Mouse (Mus musculus): Measurements from ENCODE around the gene Slc37a3. TPM values are rescaled to one million over a fixed set of nuclear protein-coding genes. Genes with fewer than 3 reads are reported as not detected.
"Not testable (repeated sequence)": the region's sequence is repeated elsewhere in the genome, so short reads cannot be mapped to it uniquely, and the experiment has no call there.

Slc37a3 gene
- polyA plus RNA-seq, 2 experiments = 3.7 to 6.3 TPM

DNA sequence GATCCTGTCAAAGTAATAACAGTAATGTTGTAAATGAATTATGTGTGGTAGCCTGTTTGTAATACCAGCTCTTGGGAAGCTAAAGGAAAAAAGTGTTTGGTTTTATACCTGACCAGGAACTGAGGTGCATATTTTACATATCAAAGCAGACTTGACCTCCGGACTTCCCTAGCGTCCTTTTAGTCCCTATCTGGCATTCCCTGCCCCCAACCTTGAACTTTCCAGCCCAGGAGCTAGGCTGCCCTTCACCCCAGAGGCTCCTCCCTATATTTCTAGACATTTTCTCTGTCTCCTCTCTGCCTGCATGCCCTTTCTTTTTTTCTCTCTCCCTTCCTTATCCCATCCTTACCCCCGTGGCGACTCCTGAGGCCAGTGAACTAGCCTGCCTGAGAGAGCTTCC lies 43.4 kb upstream of the Slc37a3 start:
- peak overlapping the region; percentile 90 to 94; a peak in 3 of 4 replicates for H3K4me3 ChIP-seq (ENCODE audit: insufficient read depth in 1 of 2, low read depth in 2 of 2, low read length in 2 of 2)
- DNase-seq (ENCODE audit: low read depth in 3 of 3, low spot score in 3 of 3) = no peak
- peaks cover 8% of the 10 kb centered on the region for H3K27me3 ChIP-seq (ENCODE audit: control insufficient read depth, insufficient read depth, low read length)
- H3K4me1 ChIP-seq (replicated peaks; ENCODE audit: control insufficient read depth in 2 of 2, insufficient read depth in 2 of 2, low read length in 1 of 2) = peaks cover 48 to 59% of the 10 kb centered on the region in 2 experiments
- TF ChIP-seq CTCF (IDR thresholded peaks at IDR 0.05; ENCODE audit: low read depth) (no peak), EP300 (IDR thresholded peaks at IDR 0.05; ENCODE audit: low read depth) (no peak)
- no peak for ATAC-seq (ENCODE audit: insufficient read depth)
- WGBS (ENCODE audit: insufficient replicate concordance) = 46% methylated on average over 4 of the region's 4 CpGs
- no peak overlapping the region; the same call in 1 of the 2 replicates for H3K9ac ChIP-seq (replicated peaks)
- peak overlapping the region; percentile 37; the same call in 1 of the 2 replicates for H3K27ac ChIP-seq
- H3K36me3 ChIP-seq (replicated peaks; ENCODE audit: control insufficient read depth, insufficient read depth, low read depth) = no peaks in the 10 kb centered on the region; the same call in 1 of the 2 replicates
- H3K9me3 ChIP-seq (ENCODE audit: control insufficient read depth, low read length) = no peaks in the 10 kb centered on the region
- peak overlapping the region; percentile 76 for H3K4me2 ChIP-seq (ENCODE audit: low read depth)

DNA sequence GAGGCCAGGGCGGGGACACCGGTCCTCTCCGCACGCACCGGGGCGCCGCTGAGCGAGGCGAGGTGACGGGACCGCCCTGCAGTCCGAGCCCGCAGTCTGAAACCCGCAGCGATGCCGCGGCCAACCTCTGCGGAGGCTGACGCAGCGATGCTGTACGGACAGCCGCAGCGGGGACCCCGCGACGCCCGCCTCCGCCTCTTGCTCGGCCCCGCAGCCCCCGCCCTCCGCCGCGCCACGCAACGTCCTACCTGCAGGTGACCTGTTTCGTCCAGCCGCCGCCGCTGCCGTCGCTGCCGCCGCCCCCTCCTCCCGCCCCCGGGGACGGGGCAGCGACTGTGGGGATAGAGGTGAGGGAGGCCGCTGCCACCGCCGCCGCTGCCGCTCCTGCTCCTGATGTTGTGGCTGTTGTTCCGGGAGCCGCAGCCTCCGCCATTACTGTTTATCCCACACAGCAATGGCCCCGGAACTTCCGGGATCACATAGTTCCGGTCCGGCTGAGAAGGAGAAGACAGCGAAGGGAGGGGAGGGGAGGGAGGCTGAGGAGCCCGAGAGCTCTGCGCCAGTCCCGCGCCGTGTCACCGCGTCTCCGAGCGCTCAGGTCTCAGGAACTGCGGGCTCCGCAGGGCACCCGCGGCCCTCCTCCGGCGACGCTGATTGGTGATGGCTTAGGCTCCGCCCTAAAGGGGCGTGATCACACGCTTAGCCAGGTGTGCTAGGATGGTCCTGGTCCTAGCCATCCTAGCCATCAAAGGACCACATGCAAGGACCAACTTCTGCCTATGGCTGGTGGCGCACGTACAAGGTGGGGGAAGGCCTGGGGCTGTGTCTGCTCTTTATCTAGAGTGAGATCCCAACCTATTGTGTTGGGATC lies 42.6 kb upstream of the Slc37a3 start, which contains the start of gene Mkrn1:
Gene Mkrn1, minus strand, starts transcription at position 612 of the 871 bp plus-strand sequence.
- peak; percentile 82 for ATAC-seq (ENCODE audit: insufficient read depth)
- TF ChIP-seq EP300 (IDR thresholded peaks at IDR 0.05; ENCODE audit: low read depth) = no peak
- TF ChIP-seq CTCF (IDR thresholded peaks at IDR 0.05; ENCODE audit: low read depth) = peak; percentile 36; the same call in 1 of the 2 replicates
- peak within 1 kb of the TSS; percentile 82 for H3K9ac ChIP-seq (replicated peaks)
- under 1% methylated on average over 69 of the region's 82 CpGs for WGBS (ENCODE audit: insufficient replicate concordance)
- H3K4me2 ChIP-seq (ENCODE audit: low read depth) = peak within 1 kb of the TSS; percentile 76
- H3K27me3 ChIP-seq (ENCODE audit: control insufficient read depth, insufficient read depth, low read length) = peaks cover 8% of the 10 kb centered on the region
- H3K9me3 ChIP-seq (ENCODE audit: control insufficient read depth, low read length) = no peaks in the 10 kb centered on the region
- peak within 1 kb of the TSS; percentile 78 for H3K27ac ChIP-seq
- peak within 1 kb of the TSS; percentile 90 to 94 for H3K4me3 ChIP-seq (ENCODE audit: insufficient read depth in 1 of 2, low read depth in 2 of 2, low read length in 2 of 2)
- H3K4me1 ChIP-seq (replicated peaks; ENCODE audit: control insufficient read depth in 2 of 2, insufficient read depth in 2 of 2, low read length in 1 of 2) = peaks cover 40 to 51% of the 10 kb centered on the region in 2 experiments
- DNase-seq (ENCODE audit: low read depth in 3 of 3, low spot score in 3 of 3) = peak; percentile 78 to 83 (median 80)
- H3K36me3 ChIP-seq (replicated peaks; ENCODE audit: control insufficient read depth, insufficient read depth, low read depth) = no peaks in the 10 kb centered on the region; the same call in 1 of the 2 replicates

DNA sequence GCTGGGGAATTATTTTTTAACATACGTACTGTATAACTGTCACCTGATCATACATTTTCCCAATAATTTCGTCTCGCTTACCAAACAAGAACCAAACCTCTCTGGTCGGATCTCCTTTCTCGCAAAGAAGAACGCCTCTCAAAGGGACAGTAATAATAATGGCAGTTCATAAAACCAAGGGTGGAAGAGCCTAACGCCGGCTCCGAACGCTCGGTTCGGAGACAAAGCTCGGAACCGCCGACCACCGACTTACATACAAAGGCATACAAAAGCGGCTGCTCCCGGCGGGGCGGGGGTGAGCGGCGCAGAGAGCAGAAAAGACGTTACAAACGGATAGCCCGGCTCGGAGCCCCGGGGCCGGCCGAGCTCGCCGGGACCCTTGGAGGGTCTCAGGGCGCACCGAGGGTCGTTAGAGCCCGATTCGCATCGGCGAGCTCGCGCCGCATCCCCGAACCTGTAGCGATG lies 41.9 kb upstream of the Slc37a3 start:
- peak; percentile 1; the same call in 1 of the 2 replicates for ATAC-seq (ENCODE audit: insufficient read depth)
- Histone ChIP-seq H3K4me3 (ENCODE audit: insufficient read depth in 1 of 2, low read depth in 2 of 2, low read length in 2 of 2) (peak overlapping the region; percentile 90 to 94), H3K27ac (peak overlapping the region; percentile 78), H3K9me3 (ENCODE audit: control insufficient read depth, low read length) (no peaks in the 10 kb centered on the region), H3K36me3 (replicated peaks; ENCODE audit: control insufficient read depth, insufficient read depth, low read depth) (no peaks in the 10 kb centered on the region; the same call in 1 of the 2 replicates), H3K4me1 (replicated peaks; ENCODE audit: control insufficient read depth in 2 of 2, insufficient read depth in 2 of 2, low read length in 1 of 2) (peaks cover 37 to 45% of the 10 kb centered on the region in 2 experiments), H3K9ac (replicated peaks) (peak overlapping the region; percentile 82), H3K4me2 (ENCODE audit: low read depth) (peak overlapping the region; percentile 76), H3K27me3 (ENCODE audit: control insufficient read depth, insufficient read depth, low read length) (peaks cover 8% of the 10 kb centered on the region)
- TF ChIP-seq EP300 (IDR thresholded peaks at IDR 0.05; ENCODE audit: low read depth) (no peak), CTCF (IDR thresholded peaks at IDR 0.05; ENCODE audit: low read depth) (no peak)
- no peak for DNase-seq (ENCODE audit: low read depth in 3 of 3, low spot score in 3 of 3)
- whole genome bisulfite sequencing (ENCODE audit: insufficient replicate concordance) = under 1% methylated on average over 43 of the region's 43 CpGs

DNA sequence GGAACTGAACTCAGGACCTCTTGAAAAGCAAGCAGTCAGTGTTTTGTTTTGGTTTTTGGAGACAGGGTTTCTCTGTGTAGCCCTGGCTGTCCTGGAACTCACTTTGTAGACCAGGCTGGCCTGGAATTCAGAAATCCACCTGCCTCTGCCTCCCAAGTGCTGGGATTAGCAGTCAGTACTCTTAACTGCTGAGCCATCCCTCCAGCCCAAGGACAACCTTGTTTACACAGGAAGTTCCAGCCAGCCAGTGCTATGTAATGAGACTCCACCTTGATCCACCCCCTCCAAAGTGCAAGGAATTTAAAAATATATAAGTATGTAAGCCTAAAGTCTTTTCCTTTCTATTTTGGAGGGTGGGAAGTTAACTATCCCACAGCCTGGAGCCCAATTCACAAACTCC lies 39.2 kb upstream of the Slc37a3 start:
- H3K9me3 ChIP-seq (ENCODE audit: control insufficient read depth, low read length); H3K27me3 ChIP-seq (ENCODE audit: control insufficient read depth, insufficient read depth, low read length); H3K36me3 ChIP-seq (replicated peaks; ENCODE audit: control insufficient read depth, insufficient read depth, low read depth); ATAC-seq (ENCODE audit: insufficient read depth); DNase-seq (ENCODE audit: low read depth in 3 of 3, low spot score in 3 of 3): not testable (repeated sequence)
- Histone ChIP-seq H3K9ac (replicated peaks) (peak overlapping the region; percentile 34; the same call in 1 of the 2 replicates), H3K27ac (peak overlapping the region; percentile 43), H3K4me2 (ENCODE audit: low read depth) (peak overlapping the region; percentile 57), H3K4me1 (replicated peaks; ENCODE audit: control insufficient read depth in 2 of 2, insufficient read depth in 2 of 2, low read length in 1 of 2) (peaks cover 13 to 23% of the 10 kb centered on the region in 2 experiments), H3K4me3 (ENCODE audit: insufficient read depth in 1 of 2, low read depth in 2 of 2, low read length in 2 of 2) (peak overlapping the region; percentile 33 to 90; a peak in 2 of 4 replicates)
- TF ChIP-seq CTCF (IDR thresholded peaks at IDR 0.05; ENCODE audit: low read depth) = peak; percentile 16; the same call in 1 of the 2 replicates

DNA sequence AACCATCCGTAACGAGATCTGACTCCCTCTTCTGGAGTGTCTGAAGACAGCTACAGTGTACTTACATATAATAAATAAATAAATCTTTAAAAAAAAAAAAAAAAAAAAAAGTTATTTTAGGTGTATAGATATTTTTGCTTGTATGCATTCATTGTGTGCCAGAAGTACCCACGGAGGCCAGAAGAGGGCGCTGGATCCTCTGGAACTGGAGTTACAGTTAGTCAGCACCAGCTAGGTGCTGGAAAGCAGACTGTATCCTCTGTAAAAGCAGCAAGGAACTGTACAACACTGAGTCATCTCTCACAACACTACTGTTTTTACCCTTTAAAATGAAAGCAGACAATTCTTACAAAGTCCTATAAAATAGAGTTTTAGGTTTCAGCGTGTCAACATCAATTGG lies 38.3 kb upstream of the Slc37a3 start:
- H3K36me3 ChIP-seq (replicated peaks; ENCODE audit: control insufficient read depth, insufficient read depth, low read depth) = no peaks in the 10 kb centered on the region; the same call in 1 of the 2 replicates
- no peak overlapping the region for H3K9ac ChIP-seq (replicated peaks)
- H3K4me1 ChIP-seq (replicated peaks; ENCODE audit: control insufficient read depth in 2 of 2, insufficient read depth in 2 of 2, low read length in 1 of 2) = peaks cover 11 to 20% of the 10 kb centered on the region in 2 experiments
- H3K27ac ChIP-seq = peak overlapping the region; percentile 50
- DNase-seq (ENCODE audit: low read depth in 3 of 3, low spot score in 3 of 3) (peak in 1 of 3 experiments; percentile 62), ATAC-seq (ENCODE audit: insufficient read depth) (no peak)
- H3K4me2 ChIP-seq (ENCODE audit: low read depth) = peak overlapping the region; percentile 57
- H3K9me3 ChIP-seq (ENCODE audit: control insufficient read depth, low read length) = no peaks in the 10 kb centered on the region
- peaks cover 8% of the 10 kb centered on the region for H3K27me3 ChIP-seq (ENCODE audit: control insufficient read depth, insufficient read depth, low read length)
- TF ChIP-seq CTCF (IDR thresholded peaks at IDR 0.05; ENCODE audit: low read depth) = peak; percentile 84
- TF ChIP-seq EP300 (IDR thresholded peaks at IDR 0.05; ENCODE audit: low read depth) = no peak
- 33% methylated on average over 3 of the region's 5 CpGs for WGBS (ENCODE audit: insufficient replicate concordance)
- H3K4me3 ChIP-seq (ENCODE audit: insufficient read depth in 1 of 2, low read depth in 2 of 2, low read length in 2 of 2) = peak overlapping the region in 1 of 2 experiments; percentile 12; a peak in 1 of 4 replicates

All from liver, embryonic 14.5 days (tissue).